Mouse (Mus musculus) bone marrow macrophage, adult 2 months (primary cell): ENCODE data around the gene Tmem151b. TPM values are rescaled to one million over a fixed set of nuclear protein-coding genes. Genes with fewer than 3 reads are reported as not detected.

Source experiments
- H3K27ac ChIP-seq: 2 replicates; pipeline ENCODE4 v1.5.1; 2012; ENCODE audit warnings: low read depth, low read length; ENCODE audit not compliant: insufficient read depth
- H3K4me1 ChIP-seq: 2 replicates; pipeline ENCODE4 v1.6.1; 2012; ENCODE audit warnings: low read length; ENCODE audit not compliant: control insufficient read depth, insufficient read depth
- H3K4me3 ChIP-seq: 2 replicates; pipeline ENCODE4 v1.5.1; 2012; ENCODE audit warnings: mild to moderate bottlenecking, low read length, moderate library complexity; ENCODE audit not compliant: insufficient read depth
- CTCF ChIP-seq: IDR thresholded peaks from 2 replicates; pipeline ENCODE4 v1.5.1; 2012; ENCODE audit warnings: low read depth, mild to moderate bottlenecking, low read length, moderate library complexity
- POLR2A ChIP-seq: IDR thresholded peaks from 2 replicates; pipeline ENCODE4 v1.6.1; 2012; ENCODE audit warnings: mild to moderate bottlenecking, low read depth, low read length, borderline replicate concordance
- polyA plus RNA-seq: library from polyadenylated mRNA; stranded (reverse); fragments of >200 nt; gene quantifications from 2 replicates; pipeline ENCODE4 v1.2.4, GENCODE M21; 2012; ENCODE audit not compliant: missing spikeins, insufficient read depth, insufficient read length

Tmem151b gene
- polyA plus RNA-seq, 1 experiment: not detected

- Histone ChIP-seq H3K27ac (no peak overlapping the region), H3K4me3 (peak overlapping the region; percentile 6), H3K4me1 (peaks cover 45% of the 10 kb centered on the region)
- TF ChIP-seq CTCF (no peak), POLR2A (no peak)
These were observed 43.3 kb upstream of the Tmem151b start for GRCm38 (mm10) chr17:45592606-45593431.

DNA sequence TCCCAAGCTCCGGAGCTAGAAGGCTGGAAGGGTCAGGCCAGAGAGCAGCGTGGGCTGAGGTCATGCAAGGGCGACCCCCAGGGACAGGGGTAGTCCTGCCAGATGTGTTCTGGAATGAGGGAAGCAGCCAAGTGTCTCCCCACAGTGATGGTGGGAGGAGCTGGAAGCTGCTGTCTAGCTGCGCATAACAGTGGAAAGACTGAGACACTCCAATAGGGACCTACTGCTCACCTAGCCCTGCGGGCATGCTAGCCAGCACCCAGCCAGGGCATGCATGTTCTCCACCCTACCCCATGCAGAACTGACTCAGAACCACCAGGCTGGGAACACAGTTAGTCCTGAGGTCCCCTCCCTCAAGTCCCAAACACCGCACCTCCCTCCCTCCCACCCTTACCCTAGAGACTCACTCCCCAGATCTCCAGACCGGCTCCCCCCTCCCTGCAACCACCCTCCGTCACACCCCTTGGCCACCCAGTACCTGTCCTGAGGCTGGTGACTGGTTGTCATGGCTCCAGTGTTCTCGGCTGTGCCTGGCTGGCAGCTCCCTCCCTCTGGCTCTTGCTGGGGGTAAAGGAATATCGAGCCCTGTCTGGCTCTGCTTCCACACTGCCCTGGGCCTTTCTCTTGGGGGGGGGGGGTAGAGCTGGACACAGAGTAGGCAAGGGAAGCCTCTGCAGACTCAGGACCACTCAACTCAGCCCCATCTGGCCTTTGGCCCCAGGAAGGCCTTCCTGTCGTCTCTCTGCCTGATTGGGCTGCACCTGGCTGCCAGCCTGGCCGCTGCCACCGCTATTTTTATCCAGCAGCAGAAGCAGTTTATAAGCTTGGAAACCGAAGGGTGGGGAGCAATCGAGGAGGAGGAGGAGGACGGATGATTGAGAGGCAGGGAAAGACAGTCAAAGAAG is 42.5 kb upstream of the Tmem151b start:
- TF ChIP-seq CTCF (no peak), POLR2A (no peak)
- H3K4me3 ChIP-seq: no peak overlapping the region
- H3K27ac ChIP-seq: no peak overlapping the region
- peaks cover 42% of the 10 kb centered on the region for H3K4me1 ChIP-seq

DNA sequence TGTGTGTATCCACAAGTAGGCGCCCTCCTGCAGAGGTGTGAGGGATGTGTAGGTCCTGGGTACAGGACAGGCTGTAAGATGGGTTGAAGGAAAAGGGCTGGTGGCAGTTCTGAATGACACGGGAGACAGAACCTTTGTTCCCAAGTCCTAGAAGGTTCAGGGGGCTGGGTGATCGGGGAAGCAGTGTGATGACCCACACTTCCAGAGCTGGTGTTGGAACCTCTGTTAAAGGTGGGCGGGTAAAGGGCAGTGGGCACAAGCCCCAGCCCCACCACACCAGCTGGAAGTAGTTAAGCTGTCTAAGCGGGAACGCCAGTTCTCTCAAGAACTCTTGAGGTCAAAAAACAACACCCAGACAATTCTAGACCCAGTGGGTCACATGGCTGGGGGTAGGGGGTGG is 40.9 kb upstream of the Tmem151b start:
- H3K4me1 ChIP-seq: peaks cover 39% of the 10 kb centered on the region
- no peak for TF ChIP-seq POLR2A
- TF ChIP-seq CTCF: no peak
- no peak overlapping the region for H3K27ac ChIP-seq
- H3K4me3 ChIP-seq: no peak overlapping the region

- TF ChIP-seq CTCF: no peak
- no peak for TF ChIP-seq POLR2A
- H3K4me3 ChIP-seq: no peak overlapping the region
- H3K27ac ChIP-seq: no peak overlapping the region
- H3K4me1 ChIP-seq: peaks cover 44% of the 10 kb centered on the region
These were observed 40.4 kb upstream of the Tmem151b start for GRCm38 (mm10) chr17:45589844-45590243.

DNA sequence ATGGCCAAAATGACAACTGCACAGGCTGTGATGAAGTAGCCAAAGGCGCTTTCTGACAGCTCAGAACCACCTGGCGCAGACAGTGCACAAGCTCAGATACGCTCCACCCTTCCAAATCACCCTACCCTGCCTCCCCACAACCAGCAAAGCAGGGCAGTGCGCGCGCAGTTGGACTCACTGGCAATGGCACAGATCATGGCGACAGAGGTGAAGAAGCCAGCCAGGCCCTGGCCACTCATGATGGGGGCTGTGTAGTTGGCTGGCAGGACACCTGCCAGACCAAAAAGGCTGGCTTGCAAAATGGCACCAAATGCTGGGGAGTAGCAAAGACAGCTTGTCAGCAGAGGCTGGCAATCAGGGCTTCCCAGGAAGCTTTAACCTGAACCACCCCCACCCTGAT is 39.8 kb upstream of the Tmem151b start:
- Histone ChIP-seq H3K27ac (no peak overlapping the region), H3K4me1 (peaks cover 50% of the 10 kb centered on the region)
- TF ChIP-seq POLR2A (no peak), CTCF (no peak)

GRCm38 (mm10) chr17:45588370-45588769 is 38.9 kb upstream of the Tmem151b start:
- Histone ChIP-seq H3K4me3 (no peak overlapping the region), H3K4me1 (peaks cover 52% of the 10 kb centered on the region), H3K27ac (no peak overlapping the region)
- TF ChIP-seq CTCF (no peak), POLR2A (no peak)

More for the DNA sequence above, 39.8 kb upstream of the Tmem151b start:
- no peak overlapping the region for H3K4me3 ChIP-seq

- H3K27ac ChIP-seq: no peak overlapping the region
- peak; percentile 42; the same call in 1 of the 2 replicates for TF ChIP-seq CTCF
- TF ChIP-seq POLR2A: no peak
- H3K4me3 ChIP-seq: no peak overlapping the region
- H3K4me1 ChIP-seq: peaks cover 40% of the 10 kb centered on the region
These were observed 37.0 kb upstream of the Tmem151b start for GRCm38 (mm10) chr17:45586449-45586837.

- no peak for TF ChIP-seq CTCF
- TF ChIP-seq POLR2A: no peak
- Histone ChIP-seq H3K4me1 (peaks cover 34% of the 10 kb centered on the region), H3K4me3 (no peak overlapping the region), H3K27ac (peak overlapping the region; percentile 85)
These were observed 36.4 kb upstream of the Tmem151b start for GRCm38 (mm10) chr17:45585725-45586448.

DNA sequence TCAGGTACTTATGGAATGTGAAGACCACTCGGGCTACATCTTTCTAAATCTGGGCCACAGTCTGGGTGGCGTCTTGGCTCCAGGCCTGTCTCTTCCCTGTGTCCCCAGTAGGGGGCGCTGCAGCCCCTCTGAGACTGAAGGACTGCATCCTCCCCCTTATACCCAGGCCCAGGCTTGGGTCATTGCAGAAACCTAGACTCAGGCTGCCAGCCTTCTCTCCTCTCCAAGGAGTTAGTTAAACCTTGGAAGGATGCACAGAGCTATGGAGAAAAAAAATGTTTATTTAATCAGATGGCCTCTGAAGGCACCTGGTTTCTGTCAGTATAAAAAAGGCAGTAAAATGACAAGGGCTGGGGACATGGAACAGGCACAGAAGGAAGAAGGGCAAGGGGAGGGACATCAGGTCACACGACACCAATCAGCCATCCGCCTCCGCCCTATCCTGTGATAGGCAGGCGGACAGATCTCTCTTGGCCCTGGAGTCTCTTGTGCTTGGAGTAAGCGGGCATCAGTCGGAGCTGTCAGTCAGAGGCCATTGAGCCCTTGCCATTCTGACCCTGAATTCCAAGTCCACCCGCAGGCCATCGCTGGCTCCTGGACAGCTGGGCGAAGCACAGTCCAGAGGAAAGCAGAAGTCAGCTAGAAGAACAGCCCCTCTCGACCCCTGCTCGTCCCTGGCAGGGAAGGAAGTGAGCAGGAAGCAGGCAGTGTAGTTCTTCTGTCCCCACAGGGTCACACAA is 35.6 kb upstream of the Tmem151b start:
- peak overlapping the region; percentile 85 for H3K27ac ChIP-seq
- 0 out of 2 replicates have a peak overlapping the region, but pooled peaks have one; percentile 9 for H3K4me3 ChIP-seq
- TF ChIP-seq POLR2A: no peak
- TF ChIP-seq CTCF: peak; percentile 97
- H3K4me1 ChIP-seq: peaks cover 32% of the 10 kb centered on the region
